Mouse (Mus musculus): ENCODE data around the gene Six2. TPM values are rescaled to one million over a fixed set of nuclear protein-coding genes. Genes with fewer than 3 reads are reported as not detected.

The Six2 gene
- total RNA-seq, 1 experiment = 0.22 TPM

GRCm38 (mm10) chr17:85683984-85684307 is 4.1 kb downstream of the Six2 start:
- no peaks in the 10 kb centered on the region; a peak in 1 of 4 replicates for H3K4me1 ChIP-seq (ENCODE audit: control insufficient read depth in 2 of 2, insufficient read depth in 2 of 2, low read length in 2 of 2, poor library complexity in 1 of 2)
- no peaks in the 10 kb centered on the region for H3K9me3 ChIP-seq (ENCODE audit: control insufficient read depth, insufficient read depth, low read depth, low read length)
- H3K9ac ChIP-seq (ENCODE audit: insufficient read depth, low read depth, low read length, poor library complexity, severe bottlenecking) = no peak overlapping the region
- no peak for DNase-seq (ENCODE audit: low read depth, low spot score)
- no peak overlapping the region for H3K27ac ChIP-seq (ENCODE audit: insufficient read depth, low read depth, low read length, poor library complexity, severe bottlenecking)
- in situ Hi-C loops (cut with MboI; ENCODE audit: low sequenced_read_pairs in 2 of 2, unreplicated experiment in 2 of 2) = no loop called here
- H3K4me3 ChIP-seq (ENCODE audit: insufficient read depth in 1 of 2, low read depth in 1 of 2, low read length in 2 of 2, poor library complexity in 1 of 2, severe bottlenecking in 1 of 2) = no peak overlapping the region
- H3K36me3 ChIP-seq (ENCODE audit: control insufficient read depth, insufficient read depth, low read length, poor library complexity, severe bottlenecking) = no peaks in the 10 kb centered on the region
- TF ChIP-seq ZNF384 (IDR thresholded peaks at IDR 0.05; ENCODE audit: low read depth, low read length) (no peak), ZC3H11A (IDR thresholded peaks at IDR 0.05; ENCODE audit: borderline replicate concordance, low read depth, low read length) (no peak), CHD2 (IDR thresholded peaks at IDR 0.05; ENCODE audit: low read depth, low read length) (no peak), HCFC1 (IDR thresholded peaks at IDR 0.05; ENCODE audit: borderline replicate concordance, insufficient read depth, low read length) (no peak), MAFK (IDR thresholded peaks at IDR 0.05; ENCODE audit: insufficient read depth, low read depth, low read length) (no peak)

- no peaks in the 10 kb centered on the region; a peak in 1 of 4 replicates for H3K4me1 ChIP-seq (ENCODE audit: control insufficient read depth in 2 of 2, insufficient read depth in 2 of 2, low read length in 2 of 2, poor library complexity in 1 of 2)
- no peaks in the 10 kb centered on the region for H3K9me3 ChIP-seq (ENCODE audit: control insufficient read depth, insufficient read depth, low read depth, low read length)
- H3K9ac ChIP-seq (ENCODE audit: insufficient read depth, low read depth, low read length, poor library complexity, severe bottlenecking) = no peak overlapping the region
- TF ChIP-seq MAFK (IDR thresholded peaks at IDR 0.05; ENCODE audit: insufficient read depth, low read depth, low read length) (no peak), ZNF384 (IDR thresholded peaks at IDR 0.05; ENCODE audit: low read depth, low read length) (no peak), HCFC1 (IDR thresholded peaks at IDR 0.05; ENCODE audit: borderline replicate concordance, insufficient read depth, low read length) (no peak), CHD2 (IDR thresholded peaks at IDR 0.05; ENCODE audit: low read depth, low read length) (no peak), ZC3H11A (IDR thresholded peaks at IDR 0.05; ENCODE audit: borderline replicate concordance, low read depth, low read length) (no peak)
- DNase-seq (ENCODE audit: low read depth, low spot score) = no peak
- H3K36me3 ChIP-seq (ENCODE audit: control insufficient read depth, insufficient read depth, low read length, poor library complexity, severe bottlenecking) = no peaks in the 10 kb centered on the region
- in situ Hi-C loops (cut with MboI; ENCODE audit: low sequenced_read_pairs in 2 of 2, unreplicated experiment in 2 of 2) = no loop called here
- H3K27ac ChIP-seq (ENCODE audit: insufficient read depth, low read depth, low read length, poor library complexity, severe bottlenecking) = no peak overlapping the region
- no peak overlapping the region for H3K4me3 ChIP-seq (ENCODE audit: insufficient read depth in 1 of 2, low read depth in 1 of 2, low read length in 2 of 2, poor library complexity in 1 of 2, severe bottlenecking in 1 of 2)
These were observed 4.7 kb downstream of the Six2 start for GRCm38 (mm10) chr17:85683111-85683983.

GRCm38 (mm10) chr17:85682181-85682710 is 5.8 kb downstream of the Six2 start:
- H3K27ac ChIP-seq (ENCODE audit: insufficient read depth, low read depth, low read length, poor library complexity, severe bottlenecking) = no peak overlapping the region

GRCm38 (mm10) chr17:85681741-85682140 is 6.3 kb downstream of the Six2 start:
- Histone ChIP-seq H3K4me1 (ENCODE audit: control insufficient read depth in 2 of 2, insufficient read depth in 2 of 2, low read length in 2 of 2, poor library complexity in 1 of 2) (no peaks in the 10 kb centered on the region; a peak in 1 of 4 replicates), H3K4me3 (ENCODE audit: insufficient read depth in 1 of 2, low read depth in 1 of 2, low read length in 2 of 2, poor library complexity in 1 of 2, severe bottlenecking in 1 of 2) (no peak overlapping the region), H3K9me3 (ENCODE audit: control insufficient read depth, insufficient read depth, low read depth, low read length) (no peaks in the 10 kb centered on the region), H3K9ac (ENCODE audit: insufficient read depth, low read depth, low read length, poor library complexity, severe bottlenecking) (no peak overlapping the region), H3K36me3 (ENCODE audit: control insufficient read depth, insufficient read depth, low read length, poor library complexity, severe bottlenecking) (no peaks in the 10 kb centered on the region), H3K27ac (ENCODE audit: insufficient read depth, low read depth, low read length, poor library complexity, severe bottlenecking) (no peak overlapping the region)
- TF ChIP-seq ZNF384 (IDR thresholded peaks at IDR 0.05; ENCODE audit: low read depth, low read length) (no peak), MAFK (IDR thresholded peaks at IDR 0.05; ENCODE audit: insufficient read depth, low read depth, low read length) (no peak), ZC3H11A (IDR thresholded peaks at IDR 0.05; ENCODE audit: borderline replicate concordance, low read depth, low read length) (no peak), HCFC1 (IDR thresholded peaks at IDR 0.05; ENCODE audit: borderline replicate concordance, insufficient read depth, low read length) (no peak)
- DNase-seq (ENCODE audit: low read depth, low spot score) = no peak
- in situ Hi-C loops (cut with MboI; ENCODE audit: low sequenced_read_pairs in 2 of 2, unreplicated experiment in 2 of 2) = no loop called here

More at GRCm38 (mm10) chr17:85682181-85682710, 5.8 kb downstream of the Six2 start:
- DNase-seq (ENCODE audit: low read depth, low spot score) = no peak
- no peaks in the 10 kb centered on the region for H3K36me3 ChIP-seq (ENCODE audit: control insufficient read depth, insufficient read depth, low read length, poor library complexity, severe bottlenecking)
- no peak for TF ChIP-seq MAFK (IDR thresholded peaks at IDR 0.05; ENCODE audit: insufficient read depth, low read depth, low read length)
- TF ChIP-seq ZC3H11A (IDR thresholded peaks at IDR 0.05; ENCODE audit: borderline replicate concordance, low read depth, low read length) = no peak
- TF ChIP-seq CHD2 (IDR thresholded peaks at IDR 0.05; ENCODE audit: low read depth, low read length) = no peak
- TF ChIP-seq HCFC1 (IDR thresholded peaks at IDR 0.05; ENCODE audit: borderline replicate concordance, insufficient read depth, low read length) = no peak
- no peak for TF ChIP-seq ZNF384 (IDR thresholded peaks at IDR 0.05; ENCODE audit: low read depth, low read length)
- H3K9ac ChIP-seq (ENCODE audit: insufficient read depth, low read depth, low read length, poor library complexity, severe bottlenecking) = no peak overlapping the region
- H3K4me1 ChIP-seq (ENCODE audit: control insufficient read depth in 2 of 2, insufficient read depth in 2 of 2, low read length in 2 of 2, poor library complexity in 1 of 2) = no peaks in the 10 kb centered on the region; a peak in 1 of 4 replicates
- in situ Hi-C loops (cut with MboI; ENCODE audit: low sequenced_read_pairs in 2 of 2, unreplicated experiment in 2 of 2) = no loop called here
- H3K9me3 ChIP-seq (ENCODE audit: control insufficient read depth, insufficient read depth, low read depth, low read length) = no peaks in the 10 kb centered on the region
- no peak overlapping the region for H3K4me3 ChIP-seq (ENCODE audit: insufficient read depth in 1 of 2, low read depth in 1 of 2, low read length in 2 of 2, poor library complexity in 1 of 2, severe bottlenecking in 1 of 2)
